Mouse (Mus musculus) B cell, adult 2 months (primary cell): ENCODE data around the gene Zc3h18.

Experiments used
- DNase-seq, 2 experiments: peaks; one replicate each; pipeline ENCODE4 v3.0.0; 2022

The Zc3h18 gene

DNA sequence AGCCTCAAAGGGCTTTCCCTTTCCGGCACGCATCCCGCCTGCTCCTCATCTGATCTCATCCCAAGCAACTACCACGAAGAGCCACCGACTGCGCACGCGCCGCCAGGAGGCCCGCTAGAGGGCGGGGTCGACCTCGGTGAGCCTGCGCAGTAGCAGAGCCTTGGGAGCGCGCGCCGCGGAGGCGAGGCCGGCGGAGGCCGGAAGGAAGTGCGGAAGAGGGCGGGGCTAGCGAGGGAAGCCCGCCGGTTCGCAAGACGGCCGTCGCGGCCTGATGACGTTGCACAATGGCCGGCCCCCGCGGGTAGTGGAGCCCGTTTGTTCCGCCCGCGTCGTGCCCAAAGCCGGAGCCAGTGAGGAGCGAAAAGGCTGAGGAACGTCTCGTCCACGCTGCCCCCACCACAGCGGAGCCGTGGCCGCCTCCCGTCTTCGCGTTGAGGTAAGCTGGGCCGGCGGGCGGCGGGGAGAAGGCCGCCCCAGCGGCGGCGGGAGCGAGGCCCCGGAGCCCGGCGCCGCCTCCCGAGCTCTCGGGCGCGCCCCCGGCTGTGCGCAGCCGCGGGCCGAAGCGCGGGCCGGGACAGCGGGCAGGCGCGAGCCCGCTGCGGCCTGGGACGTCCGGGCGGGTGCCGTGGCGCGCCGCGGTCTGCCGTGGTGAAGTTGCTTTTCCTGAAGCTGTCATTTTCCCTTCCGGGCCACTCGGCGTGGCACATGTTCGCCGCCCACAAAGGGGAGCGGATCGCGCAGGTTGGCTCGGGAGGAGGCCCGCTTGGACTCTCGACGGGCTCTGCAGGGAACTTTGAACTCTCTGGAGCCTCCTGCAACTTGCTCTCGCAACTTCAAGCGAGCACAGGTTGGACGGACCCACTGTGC lies at the start of gene Zc3h18:
Gene Zc3h18, plus strand, starts transcription at position 245 of the 867 bp plus-strand sequence.
- DNase-seq, result peak; percentile 99

DNA sequence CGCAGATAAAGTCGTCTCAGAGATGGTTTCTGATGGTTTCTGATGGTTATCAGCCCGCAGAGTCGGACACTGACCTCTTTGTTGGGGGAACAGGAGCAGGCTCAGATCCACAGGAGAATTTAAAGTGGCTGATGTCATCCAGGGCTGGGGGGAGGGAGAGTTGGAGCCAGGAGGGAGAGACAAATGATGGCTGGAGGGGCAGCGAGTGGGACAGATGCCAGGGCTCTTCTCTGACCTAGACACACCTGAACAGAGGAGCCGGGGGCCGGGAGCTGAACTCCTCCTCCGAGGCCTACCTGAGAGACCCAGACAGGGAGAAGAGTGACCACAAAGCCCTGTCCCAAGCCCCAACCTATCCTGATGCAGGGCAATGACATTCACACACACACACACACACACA lies 47.3 kb upstream of the Zc3h18 start:
- no peak for DNase-seq

DNA sequence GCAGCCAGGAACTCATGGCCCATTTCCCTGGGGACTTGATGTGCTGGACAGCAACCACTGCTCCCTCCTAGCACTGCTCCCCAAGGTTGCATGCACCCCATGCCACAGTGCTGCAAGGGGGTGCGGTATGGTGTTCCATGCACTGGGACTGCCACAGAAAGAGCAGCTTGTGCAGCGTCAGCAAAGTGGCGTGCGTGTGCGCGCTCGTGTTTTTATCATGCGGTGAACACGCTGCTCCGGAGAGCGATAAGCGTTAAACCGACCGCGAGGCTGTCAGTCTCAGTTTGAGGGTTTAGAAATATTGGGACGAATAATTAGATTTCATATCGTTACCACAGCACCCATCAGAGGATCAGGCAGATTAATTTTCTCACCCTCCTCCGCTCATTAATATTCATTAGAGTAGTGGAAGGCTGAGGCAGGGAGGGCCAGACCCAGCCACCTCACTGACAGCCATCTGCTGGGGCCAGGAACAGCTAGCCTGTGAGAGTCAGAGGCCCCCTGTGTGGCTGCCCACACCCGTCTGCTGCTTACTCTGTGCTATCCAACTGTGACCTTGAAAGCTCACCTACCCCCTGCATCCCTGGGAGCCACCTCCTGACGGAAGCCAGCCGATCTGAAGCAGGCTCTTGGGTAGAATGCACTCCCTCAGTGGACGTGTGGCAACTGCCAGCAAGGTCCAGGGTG lies 46.7 kb upstream of the Zc3h18 start:
- DNase-seq, result no peak

DNA sequence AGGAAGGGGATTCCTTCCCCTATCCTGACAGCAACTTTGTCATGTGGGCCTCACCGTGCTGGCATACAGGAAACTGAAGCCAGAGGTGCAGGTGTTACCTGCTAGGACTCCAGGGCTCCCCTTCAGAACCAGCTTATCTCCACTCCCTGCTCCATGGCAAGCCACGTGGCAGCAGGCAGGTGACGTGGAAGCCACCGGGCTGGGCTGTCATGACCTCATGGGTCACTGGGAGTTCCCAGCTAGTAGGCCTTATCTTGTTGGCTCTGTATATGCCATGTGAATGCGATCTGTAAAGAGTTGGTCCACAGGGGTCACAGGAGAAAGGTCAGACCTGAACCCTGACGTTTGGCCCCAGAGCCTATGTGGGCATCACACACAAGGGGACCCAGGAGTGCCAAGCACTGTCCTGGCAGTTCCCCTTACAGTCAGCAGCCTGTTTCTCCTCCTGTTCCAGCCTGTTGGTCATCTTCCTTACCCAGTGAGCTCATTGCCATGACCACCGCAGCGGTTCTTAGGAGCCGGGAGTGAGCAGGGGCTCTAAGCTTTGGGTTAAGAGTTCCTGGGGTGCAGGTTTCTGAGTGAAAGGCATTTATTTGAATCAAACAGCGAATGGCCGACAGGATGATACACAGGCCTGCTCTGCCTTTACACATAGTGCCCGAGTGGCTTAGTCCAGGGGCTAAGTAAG lies 45.8 kb upstream of the Zc3h18 start:
- no peak for DNase-seq

DNA sequence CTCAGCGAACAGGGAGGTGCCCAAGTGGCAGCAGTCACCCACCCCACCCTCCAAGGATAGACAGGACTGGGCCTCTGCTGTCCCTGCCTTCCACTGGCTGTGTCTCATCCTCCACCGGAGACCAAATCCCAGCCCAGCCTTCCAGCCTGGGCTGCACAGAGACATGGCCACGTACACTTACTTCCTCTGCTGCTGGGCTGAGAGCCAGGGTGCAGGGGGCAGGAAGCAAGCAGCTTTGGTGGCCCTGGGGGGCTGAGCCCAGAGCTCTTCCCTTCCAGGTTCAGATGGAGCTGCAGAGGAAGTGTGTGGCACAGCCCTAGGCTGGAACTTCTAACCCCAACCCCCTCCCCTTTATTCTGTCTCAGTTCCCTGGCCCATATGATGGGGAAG lies 45.3 kb upstream of the Zc3h18 start:
- DNase-seq, result no peak

DNA sequence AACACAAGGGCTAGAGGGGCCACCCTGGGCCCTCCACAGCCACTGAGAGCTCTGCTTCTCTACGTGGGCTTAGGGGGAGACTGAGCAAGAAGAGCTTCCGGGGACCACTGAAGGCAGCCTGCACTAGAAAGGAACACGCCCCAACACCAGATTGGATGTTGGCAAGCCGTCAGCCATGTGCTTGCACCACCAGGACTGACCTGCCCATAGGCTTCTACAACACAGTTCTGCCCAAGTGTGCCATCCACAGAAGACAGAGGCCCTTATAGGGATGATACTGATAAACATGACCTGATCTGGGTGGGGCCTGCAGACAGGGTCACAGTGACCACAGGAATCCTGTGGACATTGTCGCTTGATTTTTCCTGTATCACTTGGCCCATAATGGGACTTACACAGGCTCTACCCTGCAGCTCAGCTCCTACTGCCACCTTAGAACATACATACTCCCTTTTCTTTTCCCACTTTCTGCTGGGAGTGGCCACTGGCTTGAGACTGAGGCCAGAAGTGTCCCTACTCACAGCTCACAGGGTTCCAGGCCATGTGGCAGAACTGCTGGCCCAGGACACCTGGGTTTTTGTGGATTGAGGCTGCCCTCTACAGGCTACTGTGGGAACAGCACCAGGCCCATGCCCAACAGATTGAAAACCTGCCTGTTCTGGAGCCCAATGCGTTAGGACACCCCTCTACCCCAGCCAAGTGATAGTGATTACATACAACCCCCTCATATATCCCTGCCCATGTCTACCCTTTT lies 43.5 kb upstream of the Zc3h18 start:
- peak; percentile 91 for DNase-seq

DNA sequence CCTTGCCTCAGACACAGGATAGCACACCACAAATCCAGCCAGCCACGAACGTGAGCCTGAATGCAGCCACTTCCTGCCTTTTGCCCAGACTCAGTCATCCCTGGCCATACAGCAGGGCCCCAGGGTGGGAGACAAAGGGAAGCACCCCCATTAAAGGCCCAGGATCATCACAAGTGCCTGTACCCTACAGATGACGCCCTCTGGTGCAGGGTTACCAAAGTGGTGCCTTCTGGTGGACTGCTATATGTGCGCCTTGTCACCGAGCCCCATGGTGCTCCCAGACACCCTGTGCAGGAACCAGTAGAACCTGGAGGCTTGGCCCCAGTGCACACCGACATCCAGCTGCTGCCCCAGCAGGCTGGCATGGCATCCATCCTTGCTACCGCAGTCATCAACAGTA lies 42.9 kb upstream of the Zc3h18 start:
- DNase-seq, result no peak

DNA sequence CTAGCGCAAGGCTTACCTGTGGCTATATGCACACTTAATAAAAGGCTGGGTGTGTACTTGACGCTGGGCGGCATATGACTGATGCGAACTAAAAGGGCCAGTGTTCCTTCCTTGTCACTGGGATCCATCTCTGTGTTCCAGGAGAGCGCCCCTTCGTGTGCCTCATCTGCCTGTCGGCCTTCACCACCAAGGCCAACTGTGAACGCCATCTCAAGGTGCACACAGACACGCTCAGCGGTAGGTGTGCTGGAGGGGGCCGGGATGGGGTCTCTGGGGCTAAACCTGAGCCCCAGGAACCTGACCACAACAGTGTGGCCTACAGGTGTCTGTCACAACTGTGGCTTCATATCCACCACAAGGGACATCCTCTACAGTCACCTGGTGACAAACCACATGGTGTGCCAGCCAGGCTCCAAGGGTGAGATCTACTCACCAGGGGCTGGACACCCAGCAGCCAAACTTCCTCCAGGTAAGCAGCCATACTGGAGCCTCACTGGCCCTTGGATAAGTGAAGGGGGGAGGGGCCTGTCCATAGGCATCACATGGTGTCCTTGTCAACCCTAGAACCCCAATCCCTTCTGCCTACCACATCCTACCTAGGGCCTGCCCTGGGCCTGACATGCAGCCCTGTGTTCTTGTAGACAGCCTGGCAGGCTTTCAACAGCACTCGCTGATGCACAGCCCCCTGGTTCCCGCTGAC lies 41.5 kb upstream of the Zc3h18 start:
- no peak for DNase-seq

DNA sequence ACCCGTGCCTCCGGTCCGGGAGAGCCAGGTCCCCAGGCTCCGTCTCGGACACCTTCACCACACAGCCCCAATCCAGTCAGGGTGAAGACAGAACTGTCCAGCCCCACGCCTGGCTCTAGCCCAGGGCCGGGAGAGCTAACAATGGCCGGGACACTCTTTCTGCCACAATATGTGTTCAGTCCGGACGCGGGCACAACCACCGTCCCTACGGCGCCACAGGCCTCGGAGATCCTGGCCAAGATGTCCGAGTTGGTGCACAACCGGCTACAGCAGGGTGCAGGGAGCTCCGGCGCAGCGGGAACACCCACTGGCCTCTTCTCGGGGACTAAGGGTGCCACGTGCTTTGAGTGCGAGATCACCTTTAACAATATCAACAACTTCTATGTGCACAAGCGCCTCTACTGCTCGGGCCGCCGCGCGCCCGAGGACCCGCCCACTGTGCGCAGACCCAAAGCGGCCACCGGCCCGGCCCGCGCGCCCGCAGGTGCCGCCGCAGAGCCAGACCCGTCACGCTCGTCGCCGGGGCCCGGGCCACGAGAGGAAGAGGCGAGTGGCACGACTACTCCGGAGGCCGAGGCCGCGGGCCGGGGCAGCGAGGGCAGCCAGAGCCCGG lies 40.7 kb upstream of the Zc3h18 start:
- no peak for DNase-seq

DNA sequence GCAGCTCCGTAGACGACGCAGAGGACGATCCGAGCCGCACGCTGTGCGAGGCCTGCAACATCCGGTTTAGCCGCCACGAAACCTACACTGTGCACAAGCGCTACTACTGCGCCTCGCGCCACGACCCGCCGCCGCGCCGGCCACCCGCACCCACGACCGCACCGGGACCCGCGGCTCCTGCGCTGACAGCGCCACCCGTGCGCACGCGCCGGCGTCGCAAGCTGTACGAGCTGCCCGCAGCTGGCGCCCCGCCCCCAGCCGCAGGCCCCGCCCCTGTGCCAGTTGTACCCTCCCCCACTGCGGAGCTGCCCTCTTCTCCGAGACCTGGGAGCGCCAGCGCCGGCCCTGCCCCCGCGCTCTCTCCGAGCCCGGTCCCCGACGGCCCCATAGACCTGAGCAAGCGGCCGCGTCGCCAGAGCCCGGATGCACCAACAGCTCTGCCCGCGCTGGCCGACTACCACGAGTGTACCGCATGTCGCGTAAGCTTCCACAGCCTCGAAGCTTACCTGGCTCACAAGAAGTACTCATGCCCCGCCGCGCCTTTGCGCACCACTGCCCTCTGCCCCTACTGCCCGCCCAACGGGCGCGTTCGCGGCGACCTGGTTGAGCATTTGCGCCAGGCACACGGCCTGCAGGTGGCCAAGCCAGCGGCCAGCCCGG lies 40.0 kb upstream of the Zc3h18 start:
- no peak for DNase-seq

DNA sequence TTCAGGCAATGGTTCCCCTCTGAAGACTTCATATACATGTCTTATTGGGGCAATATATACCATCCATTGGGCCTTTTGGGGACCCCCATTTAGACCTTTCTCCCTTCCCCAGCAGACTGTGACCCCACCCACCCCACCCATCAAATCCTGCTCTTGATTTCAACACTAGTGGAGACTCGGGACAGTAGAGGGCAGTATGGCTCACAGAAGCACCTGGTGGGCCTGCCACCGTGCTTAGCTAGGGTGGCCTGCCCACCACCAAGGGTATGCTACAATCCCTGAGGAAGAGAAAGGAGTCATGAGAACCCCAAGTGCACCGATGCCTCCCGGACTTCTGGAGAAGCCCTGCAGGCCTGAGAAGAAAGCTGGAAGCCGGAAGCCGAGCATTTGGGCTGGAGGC lies 37.6 kb upstream of the Zc3h18 start:
- no peak for DNase-seq

DNA sequence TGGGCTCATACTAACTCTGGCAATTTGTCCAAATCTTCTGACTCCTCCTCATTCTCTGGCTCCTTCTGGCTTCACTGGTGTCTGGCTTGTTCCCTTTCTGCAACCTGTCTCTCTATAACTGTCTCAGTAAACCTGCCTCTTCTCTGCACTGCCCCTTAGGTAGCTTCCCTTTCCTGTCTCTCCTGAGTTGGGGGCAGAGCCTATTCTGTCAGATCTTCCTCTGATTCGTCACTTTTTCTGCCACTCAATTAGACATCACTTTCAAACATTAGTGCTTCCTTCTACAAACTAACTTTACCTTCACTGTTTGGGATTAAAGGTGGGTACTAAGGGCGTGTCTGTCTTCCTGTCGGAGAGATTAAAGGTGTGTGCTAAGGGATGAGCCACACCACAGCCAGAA lies 35.6 kb upstream of the Zc3h18 start:
- DNase-seq, result no peak

DNA sequence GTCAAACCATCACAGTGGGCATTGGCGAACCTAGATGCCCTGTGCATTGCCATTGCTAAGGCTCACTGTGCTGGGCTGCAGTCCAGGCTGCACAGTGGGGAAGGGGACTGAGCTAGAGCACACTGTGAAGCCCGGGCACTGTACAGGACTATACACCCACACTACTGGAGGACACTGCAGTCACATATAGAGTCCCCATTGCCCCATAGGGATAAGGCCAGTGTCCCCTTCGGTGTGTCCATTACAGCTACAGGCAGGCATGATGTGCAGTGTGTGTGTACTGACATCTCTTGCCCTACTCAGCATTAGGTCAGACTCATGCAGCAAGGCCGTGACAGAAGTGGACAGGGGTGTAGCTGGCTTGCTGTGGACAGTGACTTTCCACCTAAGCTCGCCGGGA lies 34.6 kb upstream of the Zc3h18 start:
- no peak for DNase-seq

DNA sequence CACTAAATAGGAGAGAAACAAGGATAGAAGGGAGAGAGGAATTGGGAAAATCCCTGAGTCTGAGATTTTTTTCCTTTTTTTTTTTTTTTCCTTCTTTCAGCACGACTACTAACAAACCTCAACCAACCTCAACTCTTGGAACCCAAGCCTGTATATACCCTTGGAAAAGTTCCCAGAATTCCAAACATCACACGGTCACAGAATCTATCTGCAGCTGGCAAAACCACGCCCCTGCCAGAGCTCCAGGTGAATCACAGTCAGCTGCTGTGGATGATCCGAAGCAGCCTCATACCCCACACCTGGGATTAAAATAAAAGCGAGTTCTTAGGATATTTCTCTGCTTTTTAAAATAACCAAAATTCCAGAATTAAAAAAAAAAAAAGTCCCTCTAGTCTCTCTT lies 34.0 kb upstream of the Zc3h18 start:
- DNase-seq, result no peak

DNA sequence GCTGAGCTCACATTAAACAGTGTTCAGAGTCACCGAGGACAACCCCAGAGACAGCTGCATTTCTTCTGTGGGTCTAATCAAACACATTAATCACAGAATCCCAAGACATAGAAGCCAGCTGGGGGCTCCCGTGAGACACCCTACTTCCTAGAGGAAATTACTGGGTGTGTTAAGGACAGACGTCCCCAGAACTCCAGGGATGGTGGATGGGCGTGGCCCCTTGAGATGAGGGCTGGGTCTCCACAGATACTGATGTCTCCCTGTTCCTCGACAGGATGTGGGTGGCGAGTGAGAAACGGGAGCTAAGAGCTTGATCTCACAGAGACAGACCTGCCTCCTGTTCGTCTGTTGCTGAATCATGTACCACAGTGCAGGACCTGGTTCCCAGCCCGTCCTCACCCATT lies 33.6 kb upstream of the Zc3h18 start:
- DNase-seq, result peak; percentile 14 to 23

DNA sequence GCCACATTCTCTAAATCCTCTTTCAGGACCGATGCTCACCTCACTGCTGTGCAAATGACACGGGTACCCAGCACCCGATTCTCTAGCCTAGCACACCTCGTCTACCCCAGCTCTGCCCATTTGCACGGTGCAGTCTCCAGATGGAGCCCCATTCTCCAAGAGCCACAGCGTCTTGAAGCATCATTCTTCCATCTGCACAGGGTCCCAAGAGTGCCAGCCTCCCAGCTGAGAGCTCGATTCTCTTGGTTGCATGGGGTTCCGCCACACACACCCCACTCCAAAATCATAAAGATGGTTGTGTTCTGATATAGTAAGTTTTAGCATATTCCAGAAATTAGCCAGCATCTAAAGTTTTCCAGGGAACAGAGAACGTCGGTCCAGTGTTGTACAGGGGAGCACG lies 33.1 kb upstream of the Zc3h18 start:
- DNase-seq, result no peak

DNA sequence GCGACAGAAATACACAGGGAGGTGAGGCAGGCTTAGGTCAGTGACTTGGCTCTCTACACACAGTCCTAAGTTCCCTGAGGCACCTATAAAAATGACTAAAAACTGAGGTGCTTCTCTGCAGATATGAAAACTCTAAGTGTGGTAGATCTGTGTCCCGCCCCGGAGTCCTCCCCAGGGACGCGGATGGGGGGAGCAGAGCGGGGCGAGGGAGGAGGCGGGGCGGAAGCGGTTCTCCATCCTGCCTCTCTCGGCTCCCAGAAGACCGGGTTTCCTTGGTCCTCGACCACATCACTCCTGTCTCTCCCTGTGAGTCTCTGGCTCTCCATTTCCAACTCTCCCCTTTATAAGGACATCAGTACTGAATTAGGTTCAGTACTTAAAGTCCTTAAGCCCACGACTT lies 32.7 kb upstream of the Zc3h18 start:
- DNase-seq, result peak; percentile 45 to 56

DNA sequence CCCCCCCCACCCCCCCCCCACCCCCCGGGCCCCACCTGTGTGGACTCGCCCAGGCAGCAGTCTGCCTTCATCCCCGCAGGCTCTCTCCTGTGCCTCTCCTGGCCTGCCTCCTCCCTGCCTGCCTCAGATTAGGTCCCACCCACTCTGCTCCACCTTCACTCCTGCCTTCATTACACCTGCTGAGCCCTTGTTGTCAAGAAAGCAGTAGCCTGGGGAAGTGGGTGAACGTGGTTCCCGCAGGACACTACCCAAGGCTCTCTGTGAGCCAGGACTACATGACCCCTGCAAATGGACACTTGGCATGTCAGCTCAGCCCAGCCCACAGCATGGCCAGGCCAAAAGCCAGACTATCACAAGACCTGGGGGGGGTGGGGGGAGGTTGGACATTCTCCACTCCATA lies 32.2 kb upstream of the Zc3h18 start:
- no peak for DNase-seq

DNA sequence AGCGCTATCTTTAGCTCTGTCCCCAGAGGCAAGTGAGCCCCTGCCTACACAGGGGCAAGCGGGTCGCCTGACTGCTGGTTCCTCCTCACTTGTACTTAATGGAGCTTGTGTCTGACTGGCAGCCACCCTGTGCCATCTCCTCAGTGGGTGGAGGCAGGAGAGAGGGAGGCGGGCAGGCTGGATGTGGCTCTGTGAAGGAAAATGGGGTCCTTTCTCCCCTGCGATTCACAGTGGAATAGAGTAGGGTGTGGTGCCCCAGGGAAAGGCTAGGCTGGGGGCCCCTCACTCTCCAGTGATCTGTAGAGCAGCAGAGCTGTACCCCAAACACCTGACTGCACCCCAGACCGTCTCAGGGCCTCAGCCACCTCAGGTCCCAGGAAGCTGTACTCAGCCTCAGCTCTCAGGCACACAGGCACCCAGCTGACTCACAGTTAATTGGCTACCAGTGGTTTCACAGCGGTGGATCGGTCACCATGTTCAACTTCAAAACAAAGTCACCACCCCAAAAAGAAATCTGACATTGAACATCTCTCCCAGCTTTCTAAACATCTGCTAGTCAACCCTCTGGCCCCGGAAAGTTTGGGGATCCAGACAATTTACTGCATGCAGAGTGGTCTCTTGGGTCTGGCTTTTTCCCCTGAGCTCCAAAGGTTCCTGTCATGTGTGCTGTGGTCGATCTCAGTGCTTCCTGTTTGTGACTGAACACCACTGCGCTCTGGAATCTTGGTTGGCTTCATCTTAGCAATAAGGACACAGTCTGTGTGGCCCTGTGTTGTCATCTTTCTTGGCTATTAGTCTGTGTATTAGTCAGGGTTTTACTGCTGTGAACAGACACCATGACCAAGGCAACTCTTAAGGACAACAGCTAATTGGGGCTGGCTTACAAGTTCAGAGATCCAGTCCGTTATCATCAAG lies 31.0 kb upstream of the Zc3h18 start:
- peak; percentile 25 to 29 for DNase-seq

DNA sequence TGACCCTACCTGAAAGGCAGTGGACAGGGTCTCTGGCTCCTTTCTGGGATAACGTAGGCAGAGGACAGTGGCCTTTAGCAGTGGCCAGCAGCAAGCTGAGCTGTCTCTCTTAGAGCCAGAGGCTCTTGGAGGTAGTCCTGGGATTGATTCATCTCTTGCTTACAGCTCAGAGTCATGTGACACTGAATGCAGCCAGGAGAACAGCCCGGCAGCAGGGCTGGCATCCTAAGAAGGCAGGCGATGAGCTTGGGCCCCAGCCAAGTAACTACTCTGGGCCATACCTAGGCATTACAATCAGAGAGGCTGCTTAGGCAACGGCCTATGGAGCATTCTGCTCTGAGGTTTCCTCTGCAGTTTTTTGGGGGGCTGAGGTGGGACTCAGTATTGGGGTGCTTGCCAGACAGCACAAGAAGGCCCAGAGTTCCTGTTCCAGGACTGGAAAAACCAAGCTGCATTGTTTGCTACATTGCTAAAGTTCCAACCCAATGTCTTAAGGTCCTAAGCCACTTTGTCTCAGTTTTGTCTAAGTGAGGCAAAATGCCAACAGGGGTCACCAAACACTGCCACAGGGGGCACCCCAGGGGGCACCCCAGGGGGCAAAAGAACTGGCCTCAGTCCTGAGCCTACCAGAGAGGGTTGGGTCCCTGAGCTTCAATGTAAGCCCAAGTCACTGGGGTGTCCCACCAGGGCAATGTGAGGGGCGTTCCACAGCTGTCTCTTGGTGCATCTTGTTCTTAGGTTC lies 28.4 kb upstream of the Zc3h18 start:
- no peak for DNase-seq
